Mouse (Mus musculus): ENCODE data around the gene Tbc1d10b.
"Not testable (repeated sequence)": the region's sequence is repeated elsewhere in the genome, so short reads cannot be mapped to it uniquely, and the experiment has no call there.

Tbc1d10b gene

GRCm38 (mm10) chr7:127207374-127208294, 634 bp downstream of the Tbc1d10b start:
- peak; percentile 62 to 84 for DNase-seq (ENCODE audit: low spot score in 2 of 2)

GRCm38 (mm10) chr7:127206606-127207005, 1.7 kb downstream of the Tbc1d10b start:
- DNase-seq (ENCODE audit: low spot score in 2 of 2) = no peak

- DNase-seq (ENCODE audit: low spot score in 2 of 2) = no peak
Measured at GRCm38 (mm10) chr7:127196484-127196883, 11.8 kb downstream of the Tbc1d10b start.

GRCm38 (mm10) chr7:127195544-127196295, 12.5 kb downstream of the Tbc1d10b start, which contains the start of gene Cd2bp2:
TSS of gene Cd2bp2 (minus strand) at chr7:127196050.
- DNase-seq (ENCODE audit: low spot score in 2 of 2) = peak; percentile 92 to 94

- peak in 1 of 2 experiments; percentile 61 for DNase-seq (ENCODE audit: low spot score in 2 of 2)
Measured at GRCm38 (mm10) chr7:127194633-127195029, 13.6 kb downstream of the Tbc1d10b start.

GRCm38 (mm10) chr7:127194011-127194632, 14.1 kb downstream of the Tbc1d10b start:
- peak in 1 of 2 experiments; percentile 65 for DNase-seq (ENCODE audit: low spot score in 2 of 2)

- no peak for DNase-seq (ENCODE audit: low spot score in 2 of 2)
Measured at GRCm38 (mm10) chr7:127192989-127193388, 15.3 kb downstream of the Tbc1d10b start.

- no peak for DNase-seq (ENCODE audit: low spot score in 2 of 2)
Measured at GRCm38 (mm10) chr7:127190672-127191071, 17.6 kb downstream of the Tbc1d10b start.

- peak in 1 of 2 experiments; percentile 63 for DNase-seq (ENCODE audit: low spot score in 2 of 2)
Measured at GRCm38 (mm10) chr7:127188305-127189276, 19.7 kb downstream of the Tbc1d10b start.

- no peak for DNase-seq (ENCODE audit: low spot score in 2 of 2)
Measured at GRCm38 (mm10) chr7:127187351-127187750, 20.9 kb downstream of the Tbc1d10b start.

- peak in 1 of 2 experiments; percentile 62 for DNase-seq (ENCODE audit: low spot score in 2 of 2)
Measured at GRCm38 (mm10) chr7:127185601-127186000, 22.7 kb downstream of the Tbc1d10b start.

GRCm38 (mm10) chr7:127184720-127185119, 23.5 kb downstream of the Tbc1d10b start:
- DNase-seq (ENCODE audit: low spot score in 2 of 2) = no peak

GRCm38 (mm10) chr7:127183828-127184227, 24.4 kb downstream of the Tbc1d10b start:
- DNase-seq (ENCODE audit: low spot score in 2 of 2) = peak; percentile 63 to 72

GRCm38 (mm10) chr7:127183345-127183744, 24.9 kb downstream of the Tbc1d10b start:
- DNase-seq (ENCODE audit: low spot score in 2 of 2) = no peak

- DNase-seq (ENCODE audit: low spot score in 2 of 2) = not testable (repeated sequence)
Measured at GRCm38 (mm10) chr7:127181724-127182123, 26.5 kb downstream of the Tbc1d10b start.

- no peak for DNase-seq (ENCODE audit: low spot score in 2 of 2)
Measured at GRCm38 (mm10) chr7:127180783-127181182, 27.5 kb downstream of the Tbc1d10b start.

- no peak for DNase-seq (ENCODE audit: low spot score in 2 of 2)
Measured at GRCm38 (mm10) chr7:127176937-127177336, 31.3 kb downstream of the Tbc1d10b start.

- no peak for DNase-seq (ENCODE audit: low spot score in 2 of 2)
Measured at GRCm38 (mm10) chr7:127166501-127166900, 41.8 kb downstream of the Tbc1d10b start.

- no peak for DNase-seq (ENCODE audit: low spot score in 2 of 2)
Measured at GRCm38 (mm10) chr7:127165607-127166493, 42.4 kb downstream of the Tbc1d10b start.

- DNase-seq (ENCODE audit: low spot score in 2 of 2) = no peak
Measured at GRCm38 (mm10) chr7:127164002-127164401, 44.3 kb downstream of the Tbc1d10b start.

Data from spleen, postnatal 4 days (tissue).